ENCODE assay signal across 9 mouse cellular contexts in genomic region chr5:113280138-113280856, GRCm38 (mm10). TPM values are rescaled to one million over a fixed set of nuclear protein-coding genes. Genes with fewer than 3 reads are reported as not detected.
A peak's percentile ranks its signal among the peaks of the same experiment; 100 is the strongest.
DNase-seq lines count a peak whose midpoint lies in the region; ATAC-seq and TF ChIP-seq lines count a peak whose summit lies in the region.
"Had no signal": no experiment of that assay in that cellular context is flagged by ENCODE, and none has a peak within 500 bp of the region (broad histone marks: within the 10 kb centered on the region; RNA-seq: fewer than 3 reads in every experiment).

No protein-coding gene starts in this region.

- H3K27me3 ChIP-seq in heart, embryonic 13.5 days (replicated peaks): peaks cover 8% of the 10 kb centered on the region
- H3K27me3 ChIP-seq in forebrain, embryonic 10.5 days (ENCODE audit: poor library complexity, severe bottlenecking): peaks cover 5% of the 10 kb centered on the region; the same call in 1 of the 2 replicates
- no peaks in the 10 kb centered on the region for H3K27me3 ChIP-seq in stomach, postnatal 0 days (ENCODE audit: control insufficient read depth, insufficient read depth, low read length)

- intact Hi-C loops in heart, postnatal 14 days (cut with DNase I): no loop called here

- TF ChIP-seq CTCF in stomach, postnatal 0 days (IDR thresholded peaks at IDR 0.05; ENCODE audit: low read depth): no peak

- H3K9me3 ChIP-seq in heart, embryonic 13.5 days: no peaks in the 10 kb centered on the region
- no peaks in the 10 kb centered on the region for H3K9me3 ChIP-seq in forebrain, embryonic 10.5 days
- no peaks in the 10 kb centered on the region for H3K9me3 ChIP-seq in stomach, postnatal 0 days (ENCODE audit: control insufficient read depth, low read length)

- H3K27ac ChIP-seq in heart, embryonic 13.5 days (replicated peaks): no peak overlapping the region
- H3K27ac ChIP-seq in forebrain, embryonic 10.5 days: peak overlapping the region; percentile 83
- H3K27ac ChIP-seq in stomach, postnatal 0 days (replicated peaks): no peak overlapping the region

- no peaks in the 10 kb centered on the region for H3K36me3 ChIP-seq in heart, embryonic 13.5 days
- peaks cover 39% of the 10 kb centered on the region for H3K36me3 ChIP-seq in forebrain, embryonic 10.5 days (replicated peaks)
- H3K36me3 ChIP-seq in stomach, postnatal 0 days (ENCODE audit: control insufficient read depth, insufficient read depth, low read length): no peaks in the 10 kb centered on the region

- H3K4me1 ChIP-seq in heart, embryonic 13.5 days: no peaks in the 10 kb centered on the region
- H3K4me1 ChIP-seq in forebrain, embryonic 10.5 days: peaks cover 23% of the 10 kb centered on the region
- H3K4me1 ChIP-seq in stomach, postnatal 0 days (replicated peaks; ENCODE audit: control insufficient read depth, insufficient read depth): no peaks in the 10 kb centered on the region

- H3K4me2 ChIP-seq in heart, embryonic 13.5 days: peak overlapping the region; percentile 54
- no peak overlapping the region for H3K4me2 ChIP-seq in stomach, postnatal 0 days (replicated peaks; ENCODE audit: low read depth)

- H3K9ac ChIP-seq in heart, embryonic 13.5 days: no peak overlapping the region; the same call in 1 of the 2 replicates
- no peak overlapping the region for H3K9ac ChIP-seq in stomach, postnatal 0 days (ENCODE audit: low read length)

- no peak for TF ChIP-seq EP300 in stomach, postnatal 0 days (optimal IDR thresholded peaks at IDR 0.05)

- no peak for DNase-seq in heart, postnatal 14 days
- DNase-seq in forebrain, embryonic 10.5 days (ENCODE audit: extremely low spot score, low spot score): peak; percentile 85
- peak; percentile 42 for DNase-seq in kidney, postnatal 10 days
- DNase-seq in lung, postnatal 14 days: peak; percentile 35
- peak; percentile 75 for DNase-seq in stomach, postnatal 0 days (ENCODE audit: low spot score)
- DNase-seq in layer of hippocampus, adult 8-10 months (ENCODE audit: low spot score in 2 of 2): no peak
- DNase-seq in layer of hippocampus, postnatal 25 days (ENCODE audit: extremely low spot score in 1 of 2, low spot score in 1 of 2): no peak

- peak overlapping the region; percentile 28 for H3K4me3 ChIP-seq in heart, embryonic 13.5 days
- peak overlapping the region; percentile 56 for H3K4me3 ChIP-seq in forebrain, embryonic 10.5 days
- no peak overlapping the region for H3K4me3 ChIP-seq in stomach, postnatal 0 days (ENCODE audit: low read depth, low read length)

- WGBS in heart, embryonic 13.5 days: 24% methylated on average over 15 of the region's 15 CpGs
- 32% methylated on average over 15 of the region's 15 CpGs for WGBS in forebrain, embryonic 10.5 days
- 35% methylated on average over 15 of the region's 15 CpGs for WGBS in stomach, postnatal 0 days

- no peak for ATAC-seq in heart, embryonic 13.5 days (ENCODE audit: extremely low read depth, insufficient number of reproducible peaks, low FRiP score, low TSS enrichment)
- peak; percentile 83 for ATAC-seq in stomach, postnatal 0 days (ENCODE audit: low FRiP score, low TSS enrichment)

RNA-seq across cellular contexts. Expression of gene Sgsm1, which starts 30.3 kb away (rescaled TPM):
- 1.5 TPM in 2 replicates for polyA plus RNA-seq in heart, embryonic 13.5 days (2015; fragmentation: Nextera tagmentation; extraction: Ambion mirVana)
- total RNA-seq in heart, postnatal 14 days (2021): under 1 TPM; 0.60 to 0.63 TPM
- polyA plus RNA-seq in forebrain, embryonic 10.5 days (2016; fragmentation: Nextera tagmentation; extraction: Ambion mirVana): 15.5 and 18.2 TPM in 2 replicates
- polyA plus RNA-seq in stomach, postnatal 0 days (2015; fragmentation: Nextera tagmentation; extraction: Ambion mirVana): 3.2 and 4.2 TPM in 2 replicates
- total RNA-seq in layer of hippocampus, adult 8-10 months (2022): 100 to 1,000 TPM in 1 of 4 experiments, 10 to 100 TPM in 3; 77.8 to 102 (median 87.4) TPM
- total RNA-seq in layer of hippocampus, postnatal 25 days (2021): 10 to 100 TPM; 71.0 to 83.1 TPM

RNA-seq across cellular contexts. Expression of gene Tmem211, which starts 53.6 kb away (rescaled TPM):
- polyA plus RNA-seq in heart, embryonic 13.5 days (2015; fragmentation: Nextera tagmentation; extraction: Ambion mirVana): not detected in 2 replicates
- total RNA-seq in heart, postnatal 14 days (2021): not detected
- 0.22 and 0.67 TPM in 2 replicates for polyA plus RNA-seq in forebrain, embryonic 10.5 days (2016; fragmentation: Nextera tagmentation; extraction: Ambion mirVana)
- polyA plus RNA-seq in stomach, postnatal 0 days (2015; fragmentation: Nextera tagmentation; extraction: Ambion mirVana): 0.46 and 0.59 TPM in 2 replicates
- not detected for total RNA-seq in layer of hippocampus, adult 8-10 months (2022)
- total RNA-seq in layer of hippocampus, postnatal 25 days (2021): not detected
- total RNA-seq: left cerebral cortex, postnatal 25 days had no signal

RNA-seq across cellular contexts. Expression of gene 2900026A02Rik, which starts 59.3 kb away (rescaled TPM):
- 14.4 and 14.8 TPM in 2 replicates for polyA plus RNA-seq in heart, embryonic 13.5 days (2015; fragmentation: Nextera tagmentation; extraction: Ambion mirVana)
- 10 to 100 TPM; 33.9 to 35.3 TPM for total RNA-seq in heart, postnatal 14 days (2021)
- polyA plus RNA-seq in forebrain, embryonic 10.5 days (2016; fragmentation: Nextera tagmentation; extraction: Ambion mirVana): 4.4 and 4.5 TPM in 2 replicates
- polyA plus RNA-seq in stomach, postnatal 0 days (2015; fragmentation: Nextera tagmentation; extraction: Ambion mirVana): 5.3 and 6.2 TPM in 2 replicates
- 10 to 100 TPM; 56.0 to 66.0 (median 61.1) TPM for total RNA-seq in layer of hippocampus, adult 8-10 months (2022)
- total RNA-seq in layer of hippocampus, postnatal 25 days (2021): 10 to 100 TPM; 61.2 to 64.5 TPM

Comparison
In these comparisons a context has a peak if more than half of its experiments do, and no peak if none do; other contexts are left out.
1. DNase-seq: peak in forebrain, embryonic 10.5 days (single experiment), kidney, postnatal 10 days (single experiment), lung, postnatal 14 days (single experiment) and stomach, postnatal 0 days (single experiment); none in heart, postnatal 14 days (0 of 2), layer of hippocampus, adult 8-10 months (0 of 2) and layer of hippocampus, postnatal 25 days (0 of 2).
2. RNA of gene Sgsm1, which starts 30.3 kb away (total RNA-seq): 77.8 to 102 TPM in layer of hippocampus, adult 8-10 months and 71.0 to 83.1 TPM in layer of hippocampus, postnatal 25 days; 0.60 to 0.63 TPM in heart, postnatal 14 days; every median in the first group is over 10 times any median in the second.